Mouse (Mus musculus): ENCODE measurements around the gene Gpatch4. TPM values are rescaled to one million over a fixed set of nuclear protein-coding genes. Genes with fewer than 3 reads are reported as not detected.

The Gpatch4 gene
- polyA plus RNA-seq, 1 experiment from 2014 or later: 36.0 TPM

DNA sequence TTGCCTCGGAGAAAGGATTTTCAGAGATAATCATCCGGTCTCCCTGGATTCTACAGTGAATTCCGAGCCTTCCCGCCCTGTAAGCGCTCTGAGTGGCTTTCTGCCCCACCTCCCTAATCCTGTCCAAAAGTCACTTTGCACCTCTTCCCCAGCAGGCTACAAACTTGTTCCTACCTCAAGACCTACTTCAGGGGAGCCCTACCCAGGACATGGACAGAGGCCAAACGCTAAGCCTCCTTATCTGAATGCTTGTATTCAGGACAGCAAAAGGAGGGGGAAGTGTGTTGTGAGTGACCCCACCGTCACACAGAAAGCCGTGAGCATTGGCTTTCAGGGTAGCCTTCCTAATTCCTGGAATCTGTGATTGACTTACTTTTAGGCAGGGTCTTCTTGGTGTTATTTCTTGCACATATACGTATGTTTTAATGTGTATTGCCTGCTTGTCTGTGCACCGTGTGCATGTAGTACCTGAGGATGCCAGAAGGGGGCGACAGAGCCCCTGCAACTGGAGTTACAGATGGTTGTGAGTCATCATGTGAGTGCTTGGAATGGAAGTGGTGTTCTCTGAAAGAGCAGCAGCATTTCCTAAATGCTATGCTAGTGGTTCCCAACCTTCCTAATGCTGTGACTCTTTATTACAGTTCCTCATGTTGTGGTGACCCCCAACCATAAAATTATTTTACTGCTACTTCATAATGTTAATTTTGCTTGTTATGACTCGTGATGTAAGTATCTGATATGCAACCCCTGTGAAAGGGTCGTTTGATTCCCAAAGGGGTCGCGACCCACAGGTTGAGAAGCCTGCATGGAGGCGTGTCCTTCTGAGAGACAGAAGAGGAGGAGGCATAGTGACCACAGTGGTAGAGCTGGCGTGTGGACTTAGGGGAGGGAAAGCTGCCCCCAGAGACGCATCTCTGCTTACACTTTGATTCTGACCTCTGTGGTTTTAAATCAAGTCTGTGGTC, 36.8 kb upstream of the Gpatch4 start:
- WGBS: 84% methylated on average over 18 of the region's 18 CpGs
- H3K27ac ChIP-seq (replicated peaks): no peak overlapping the region
- no peak overlapping the region for H3K9ac ChIP-seq
- no peak for ATAC-seq (ENCODE audit: low FRiP score, low read depth)
- H3K27me3 ChIP-seq: peaks cover 30% of the 10 kb centered on the region
- H3K4me3 ChIP-seq: no peak overlapping the region
- no peaks in the 10 kb centered on the region for H3K9me3 ChIP-seq
- no peak overlapping the region for H3K4me2 ChIP-seq
- no peaks in the 10 kb centered on the region for H3K36me3 ChIP-seq
- peaks cover 18% of the 10 kb centered on the region for H3K4me1 ChIP-seq (replicated peaks)

DNA sequence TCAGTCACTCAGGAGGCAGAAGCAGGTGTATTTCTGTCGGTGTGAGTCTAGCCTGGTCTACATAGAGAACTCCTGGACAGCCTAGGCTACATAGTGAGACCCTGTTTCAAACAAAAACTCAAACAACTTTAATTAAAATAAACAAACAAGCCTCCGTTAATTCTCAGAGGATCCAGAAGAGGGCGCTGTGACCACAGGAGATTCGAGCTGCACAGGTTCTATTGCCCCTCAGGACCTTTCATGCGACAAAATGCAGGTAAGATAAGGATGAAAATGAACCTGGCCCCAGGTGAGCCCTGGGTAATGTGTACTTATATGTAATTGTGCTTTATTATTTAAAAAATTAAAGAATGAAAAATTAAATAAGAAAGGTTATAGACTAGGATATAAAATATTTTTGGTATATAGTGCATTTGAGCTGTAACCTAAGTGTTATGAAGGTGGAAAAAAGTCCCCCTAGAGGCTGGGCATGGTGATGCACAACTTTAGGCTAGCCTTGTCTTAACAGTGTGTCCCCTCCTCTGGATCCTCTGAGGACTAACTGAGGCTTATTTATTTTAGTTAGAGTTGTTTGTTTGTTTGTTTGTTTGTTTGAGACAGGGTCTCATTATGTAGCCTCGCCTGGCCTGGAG, 32.2 kb upstream of the Gpatch4 start:
- H3K4me1 ChIP-seq (replicated peaks): no peaks in the 10 kb centered on the region
- no peak for ATAC-seq (ENCODE audit: low FRiP score, low read depth)
- H3K27ac ChIP-seq (replicated peaks): no peak overlapping the region
- no peak overlapping the region for H3K9ac ChIP-seq
- H3K27me3 ChIP-seq: no peaks in the 10 kb centered on the region
- no peak overlapping the region for H3K4me2 ChIP-seq
- no peak overlapping the region for H3K4me3 ChIP-seq
- WGBS: 14% methylated on average over 6 of the region's 6 CpGs
- no peaks in the 10 kb centered on the region for H3K36me3 ChIP-seq
- H3K9me3 ChIP-seq: no peaks in the 10 kb centered on the region

DNA sequence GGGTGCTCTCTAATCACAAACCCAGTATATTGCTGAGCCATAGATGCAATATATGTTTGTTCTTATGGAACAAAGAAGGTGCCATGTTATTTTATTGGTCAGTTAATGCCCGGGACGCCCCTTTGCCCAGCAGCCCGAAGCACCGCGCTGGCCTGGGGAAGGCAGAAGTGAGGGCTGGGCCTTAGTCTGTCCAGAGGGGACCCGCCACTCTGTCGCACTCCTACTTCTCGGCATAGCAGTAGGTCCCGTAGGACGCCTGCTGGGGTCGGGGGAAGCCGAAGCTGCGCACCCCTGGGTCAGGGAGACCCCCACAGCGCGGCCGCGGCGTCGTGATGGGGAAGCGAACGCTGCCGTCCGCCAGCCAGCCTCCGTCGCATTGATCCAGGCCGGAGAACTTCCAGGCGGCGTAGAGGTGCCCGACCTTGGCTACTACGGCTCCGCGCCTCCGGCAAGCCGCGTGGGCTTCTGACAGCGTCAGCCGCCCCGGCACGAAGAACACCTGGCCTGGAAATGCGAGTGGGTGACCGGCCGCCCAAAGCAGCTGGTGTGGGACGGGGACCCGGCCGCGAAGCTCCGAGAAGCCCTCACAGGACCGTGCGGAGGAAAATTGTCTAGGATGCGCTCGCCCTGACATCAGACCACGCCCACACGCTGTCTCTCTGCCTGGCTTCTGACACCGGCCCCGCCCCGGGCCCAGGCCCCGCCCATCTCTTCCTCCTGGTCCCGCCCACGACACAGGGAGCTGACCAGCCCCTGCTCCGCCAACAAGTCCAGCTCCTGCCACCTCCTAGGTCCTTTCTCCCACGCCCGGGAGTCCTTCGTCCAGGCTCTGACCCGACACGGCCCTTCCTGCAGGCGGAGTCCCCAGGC, 20.4 kb upstream of the Gpatch4 start:
- Histone ChIP-seq H3K4me2 (peak overlapping the region; percentile 89), H3K9ac (peak overlapping the region; percentile 39), H3K27me3 (peaks cover 70% of the 10 kb centered on the region), H3K4me3 (peak overlapping the region; percentile 53), H3K4me1 (replicated peaks) (peaks cover 21% of the 10 kb centered on the region), H3K27ac (replicated peaks) (no peak overlapping the region), H3K9me3 (no peaks in the 10 kb centered on the region), H3K36me3 (no peaks in the 10 kb centered on the region)
- peak; percentile 90 for ATAC-seq (ENCODE audit: low FRiP score, low read depth)
- WGBS: under 1% methylated on average over 65 of the region's 66 CpGs

DNA sequence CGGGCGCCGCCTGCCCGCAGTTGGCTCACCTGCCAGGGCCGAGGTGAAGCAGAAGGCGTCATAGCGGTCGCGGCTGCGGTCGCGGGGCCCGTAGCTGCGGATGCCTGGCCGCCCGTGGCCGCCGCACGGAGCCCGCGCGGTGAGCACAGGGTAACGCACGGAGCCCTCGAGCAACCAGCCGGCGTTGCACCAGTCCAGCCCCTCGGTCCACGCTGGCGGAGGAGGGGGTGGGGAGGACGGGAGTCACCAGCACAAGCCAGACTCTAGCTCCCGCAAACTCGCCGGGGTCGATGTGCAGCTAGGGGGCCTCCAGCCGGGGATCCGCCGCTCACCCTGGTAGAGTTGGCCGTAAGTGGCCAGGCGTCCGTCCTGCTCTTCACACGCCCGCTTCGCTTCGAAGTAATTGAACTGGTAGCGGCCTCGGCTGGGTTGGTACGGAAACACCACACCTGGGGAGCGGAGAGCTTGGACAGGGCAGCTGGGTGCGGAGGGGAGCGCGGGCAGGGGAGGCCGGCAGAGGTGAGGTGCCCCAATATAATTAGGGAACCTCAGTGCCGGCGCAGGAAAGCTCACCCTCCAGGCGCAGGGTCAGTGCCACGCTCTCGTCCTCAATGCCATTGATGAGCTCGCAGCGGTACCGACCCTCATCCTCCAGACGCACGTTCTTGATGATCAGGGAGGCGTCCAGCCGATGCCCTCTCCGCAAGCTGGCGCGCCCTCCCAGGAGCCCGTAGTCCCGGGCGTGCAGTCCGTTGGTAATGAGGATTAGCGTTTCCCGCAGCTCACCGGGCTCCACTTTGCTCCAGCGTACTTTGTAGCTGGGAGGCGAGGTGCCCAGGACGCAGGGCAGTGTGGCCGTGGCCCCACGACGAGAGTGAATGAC, 19.5 kb upstream of the Gpatch4 start:
- Histone ChIP-seq H3K9ac (peak overlapping the region; percentile 39), H3K27me3 (peaks cover 67% of the 10 kb centered on the region), H3K4me1 (replicated peaks) (peaks cover 21% of the 10 kb centered on the region)

DNA sequence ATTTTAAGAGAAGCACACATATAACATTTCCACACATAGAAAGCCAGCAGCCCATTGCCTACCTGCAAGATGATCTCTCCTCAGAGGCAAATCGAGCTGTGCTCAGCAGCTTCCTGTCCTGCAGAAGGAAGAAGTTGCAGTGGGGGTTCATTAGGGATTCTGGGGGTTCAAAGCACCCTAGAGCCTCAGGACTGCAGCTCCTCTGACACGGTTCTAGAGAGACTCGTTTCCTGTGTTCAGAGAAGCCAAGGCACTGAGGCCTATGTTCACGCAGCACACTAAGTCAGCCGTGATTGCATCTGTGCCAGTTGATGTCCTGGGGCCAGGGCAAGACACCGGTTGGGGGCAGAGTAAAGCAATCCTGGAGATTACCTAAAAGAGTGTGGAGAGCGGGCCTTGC, 16.1 kb upstream of the Gpatch4 start:
- Histone ChIP-seq H3K27ac (replicated peaks) (no peak overlapping the region), H3K4me1 (replicated peaks) (peaks cover 21% of the 10 kb centered on the region), H3K9me3 (no peaks in the 10 kb centered on the region), H3K4me3 (no peak overlapping the region), H3K27me3 (peaks cover 60% of the 10 kb centered on the region), H3K4me2 (no peak overlapping the region), H3K9ac (no peak overlapping the region), H3K36me3 (no peaks in the 10 kb centered on the region)
- WGBS: 71% methylated on average over 7 of the region's 7 CpGs
- ATAC-seq (ENCODE audit: low FRiP score, low read depth): no peak

More for the DNA sequence above, 19.5 kb upstream of the Gpatch4 start:
- ATAC-seq (ENCODE audit: low FRiP score, low read depth): peak; percentile 76
- under 1% methylated on average over 79 of the region's 81 CpGs for WGBS
- no peaks in the 10 kb centered on the region for H3K36me3 ChIP-seq
- no peak overlapping the region for H3K27ac ChIP-seq (replicated peaks)
- H3K9me3 ChIP-seq: no peaks in the 10 kb centered on the region
- peak overlapping the region; percentile 89 for H3K4me2 ChIP-seq
- H3K4me3 ChIP-seq: peak overlapping the region; percentile 53

DNA sequence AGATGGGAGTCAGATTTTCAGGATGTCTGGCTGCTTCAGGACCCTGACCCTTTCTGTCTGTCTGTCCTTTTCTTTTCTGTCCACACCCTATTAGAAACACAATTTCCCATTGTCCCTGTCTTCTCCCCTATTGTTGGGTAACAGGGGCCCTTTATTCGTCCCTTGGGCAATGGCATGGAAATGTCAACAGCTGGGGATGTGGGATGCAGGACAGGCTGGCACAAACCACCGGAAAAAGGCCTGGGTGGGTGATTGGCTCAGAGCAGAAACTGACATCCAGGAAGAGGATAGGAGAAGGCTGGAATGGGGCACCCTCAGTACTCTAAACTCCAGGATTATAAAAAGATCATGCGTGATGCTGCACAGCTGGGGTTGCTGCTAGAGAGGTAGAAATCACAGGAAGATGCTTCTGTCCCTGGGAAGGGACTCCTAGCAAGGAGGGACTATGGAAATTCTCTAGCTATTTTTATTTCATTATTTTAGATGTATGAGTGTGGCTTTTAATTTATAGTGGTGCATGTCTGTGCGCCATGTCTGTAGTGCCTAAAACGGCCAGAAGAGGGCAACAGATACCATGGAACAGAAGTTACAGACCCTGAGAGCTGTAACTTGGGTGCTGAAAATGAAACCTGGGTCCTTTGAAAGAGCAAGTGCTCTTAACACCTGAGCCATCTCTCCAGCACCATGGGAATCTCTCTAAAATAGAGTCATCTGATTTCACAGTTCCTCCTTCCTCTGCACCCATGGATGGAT, 15.3 kb upstream of the Gpatch4 start, which contains the start of gene Hapln2:
Hapln2 (minus strand) TSS at position 150 of the 753 bp plus-strand sequence.
- Histone ChIP-seq H3K4me2 (no peak within 1 kb of the TSS), H3K9ac (no peak within 1 kb of the TSS), H3K27me3 (peaks cover 58% of the 10 kb centered on the region), H3K9me3 (no peaks in the 10 kb centered on the region), H3K4me1 (replicated peaks) (peaks cover 17% of the 10 kb centered on the region), H3K27ac (replicated peaks) (no peak within 1 kb of the TSS), H3K4me3 (no peak within 1 kb of the TSS), H3K36me3 (no peaks in the 10 kb centered on the region)
- ATAC-seq (ENCODE audit: low FRiP score, low read depth): no peak
- 44% methylated on average over 5 of the region's 5 CpGs for WGBS

DNA sequence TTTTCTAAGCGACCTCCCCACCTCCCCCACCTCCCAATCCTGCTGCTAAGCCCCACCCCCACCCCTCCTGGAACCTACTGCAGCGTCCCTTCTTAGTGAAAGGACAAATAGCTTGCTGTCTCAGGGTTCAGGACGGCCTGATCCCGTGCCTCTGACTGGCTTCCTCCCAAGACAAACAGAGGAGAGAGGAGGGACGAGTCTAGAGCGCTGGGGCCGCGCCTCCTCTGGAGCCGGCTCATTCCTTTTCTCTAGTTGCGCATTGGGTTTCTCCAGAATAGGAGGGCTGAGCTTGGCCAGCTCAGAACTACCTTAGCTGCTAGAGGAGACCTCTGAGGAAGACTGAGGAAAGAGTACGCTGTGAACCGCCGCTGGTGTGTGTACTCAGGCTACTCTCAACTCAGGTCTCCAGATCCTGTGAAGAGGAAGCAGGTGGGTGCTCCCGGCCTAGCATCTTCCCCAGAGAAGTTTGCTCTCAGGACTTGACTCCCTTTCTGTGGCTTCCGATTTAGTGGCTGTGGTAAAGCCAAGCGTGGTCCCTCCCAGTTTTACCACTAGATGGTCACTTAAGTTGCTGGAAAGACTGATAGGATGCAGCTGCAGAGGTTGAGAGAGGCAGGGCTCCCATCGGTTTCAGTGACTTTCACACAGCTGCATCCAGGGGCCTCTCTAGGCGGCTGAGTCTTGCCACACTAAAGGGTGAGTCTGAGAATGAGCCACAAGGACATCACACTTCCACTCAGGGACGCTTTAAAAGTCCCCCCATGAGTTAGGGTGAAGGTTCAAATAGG, 12.1 kb upstream of the Gpatch4 start:
- no peak overlapping the region for H3K27ac ChIP-seq (replicated peaks)
- H3K4me3 ChIP-seq: no peak overlapping the region
- H3K36me3 ChIP-seq: no peaks in the 10 kb centered on the region
- WGBS: 25% methylated on average over 19 of the region's 19 CpGs
- peaks cover 31% of the 10 kb centered on the region for H3K27me3 ChIP-seq
- H3K4me1 ChIP-seq (replicated peaks): no peaks in the 10 kb centered on the region
- H3K9ac ChIP-seq: no peak overlapping the region
- no peak overlapping the region for H3K4me2 ChIP-seq
- no peaks in the 10 kb centered on the region for H3K9me3 ChIP-seq
- no peak for ATAC-seq (ENCODE audit: low FRiP score, low read depth)

DNA sequence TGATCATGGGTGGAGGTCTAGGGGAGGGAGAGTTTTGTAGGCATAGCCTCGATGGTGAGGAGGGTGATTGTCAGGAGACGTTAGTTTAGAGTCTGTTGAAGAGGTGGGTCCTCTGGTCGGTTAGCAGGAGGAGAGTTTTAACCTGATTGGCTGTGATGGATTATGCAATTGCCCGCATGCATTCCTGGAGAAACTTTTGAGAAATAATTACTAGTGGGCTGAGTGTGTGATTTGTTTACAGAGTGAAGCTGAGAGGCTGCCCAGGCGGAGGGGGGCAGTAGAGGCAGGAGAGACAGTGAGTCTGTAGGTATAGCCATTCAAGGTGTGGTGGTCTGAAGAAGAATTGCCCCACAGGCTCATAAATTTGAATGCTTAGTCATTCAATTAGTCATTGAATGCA, 9.4 kb upstream of the Gpatch4 start:
- no peak for ATAC-seq (ENCODE audit: low FRiP score, low read depth)
- Histone ChIP-seq H3K36me3 (no peaks in the 10 kb centered on the region), H3K4me3 (no peak overlapping the region), H3K9ac (no peak overlapping the region), H3K27ac (replicated peaks) (no peak overlapping the region), H3K9me3 (no peaks in the 10 kb centered on the region), H3K4me2 (no peak overlapping the region), H3K4me1 (replicated peaks) (no peaks in the 10 kb centered on the region), H3K27me3 (peaks cover 24% of the 10 kb centered on the region)
- WGBS: 74% methylated on average over 5 of the region's 5 CpGs

DNA sequence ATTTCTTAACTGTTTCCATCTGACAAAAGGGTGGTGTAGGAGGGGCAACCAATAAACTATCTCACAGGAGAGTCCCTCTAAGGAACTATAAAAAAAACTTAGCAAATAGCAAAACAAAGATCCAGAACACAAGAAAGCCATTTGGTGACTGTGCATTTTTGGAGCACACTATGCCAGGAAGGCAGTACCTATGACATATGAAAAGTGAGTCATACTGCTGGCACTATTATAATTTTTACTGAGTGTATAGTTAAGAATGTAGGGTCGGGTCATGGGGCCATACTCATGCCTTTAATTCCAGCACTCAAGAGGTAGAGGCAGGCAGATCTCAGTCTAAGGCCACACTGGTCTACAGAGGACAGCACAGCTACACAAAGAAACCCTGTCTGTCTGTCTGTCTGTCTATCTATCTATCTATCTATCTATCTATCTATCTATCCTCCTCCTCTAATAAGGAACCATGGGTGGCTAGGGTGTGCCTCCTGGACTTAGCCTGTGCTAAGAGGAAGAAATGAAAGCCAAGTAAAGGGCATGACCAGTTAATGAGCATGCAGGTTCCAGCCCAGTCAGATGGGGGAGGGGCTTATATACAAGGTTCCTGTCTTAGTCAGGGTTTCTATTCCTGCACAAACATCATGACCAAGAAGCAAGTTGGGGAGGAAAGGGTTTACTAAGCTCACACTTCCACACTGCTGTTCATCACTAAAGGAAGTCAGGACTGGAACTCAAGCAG, 7.2 kb upstream of the Gpatch4 start:
- Histone ChIP-seq H3K27me3 (peaks cover 27% of the 10 kb centered on the region), H3K4me3 (no peak overlapping the region), H3K4me1 (replicated peaks) (no peaks in the 10 kb centered on the region), H3K9ac (no peak overlapping the region), H3K4me2 (no peak overlapping the region), H3K27ac (replicated peaks) (no peak overlapping the region), H3K36me3 (no peaks in the 10 kb centered on the region), H3K9me3 (no peaks in the 10 kb centered on the region)
- ATAC-seq (ENCODE audit: low FRiP score, low read depth): no peak
- 52% methylated on average over 1 of the region's 1 CpGs for WGBS

All from hindbrain, embryonic 15.5 days (tissue).